Mouse (Mus musculus): Measurements from ENCODE around the gene Clec3b.

Gene Clec3b

GRCm38 (mm10) chr9:123150241-123151020 is at the start of gene Clec3b:
TSS of gene Clec3b (plus strand) at chr9:123150946.
- DNase-seq, result no peak

- DNase-seq, result no peak
Observed at GRCm38 (mm10) chr9:123103425-123103824, 47.3 kb upstream of the Clec3b start.

- no peak for DNase-seq
Observed at GRCm38 (mm10) chr9:123104362-123104761, 46.4 kb upstream of the Clec3b start.

- DNase-seq, result no peak
Observed at GRCm38 (mm10) chr9:123107186-123107585, 43.6 kb upstream of the Clec3b start.

- DNase-seq, result no peak
Observed at GRCm38 (mm10) chr9:123109188-123109587, 41.6 kb upstream of the Clec3b start.

- DNase-seq, result peak; percentile 19
Observed at GRCm38 (mm10) chr9:123111751-123112221, 39.0 kb upstream of the Clec3b start.

- DNase-seq, result peak; percentile 93
Observed at GRCm38 (mm10) chr9:123112805-123113521, 37.8 kb upstream of the Clec3b start, which contains the start of the genes Zdhhc3 and Exosc7. TSS of gene Zdhhc3 (minus strand) at chr9:123113205. TSS of gene Exosc7 (plus strand) at chr9:123113215.

- no peak for DNase-seq
Observed at GRCm38 (mm10) chr9:123113931-123114330, 36.8 kb upstream of the Clec3b start.

GRCm38 (mm10) chr9:123115566-123115965 is 35.2 kb upstream of the Clec3b start:
- DNase-seq, result no peak

GRCm38 (mm10) chr9:123123017-123123416 is 27.7 kb upstream of the Clec3b start:
- DNase-seq, result no peak

- DNase-seq, result peak; percentile 15
Observed at GRCm38 (mm10) chr9:123123571-123124412, 27.0 kb upstream of the Clec3b start.

- DNase-seq, result no peak
Observed at GRCm38 (mm10) chr9:123124413-123124981, 26.2 kb upstream of the Clec3b start.

- no peak for DNase-seq
Observed at GRCm38 (mm10) chr9:123127663-123128062, 23.1 kb upstream of the Clec3b start.

- DNase-seq, result no peak
Observed at GRCm38 (mm10) chr9:123132994-123133393, 17.8 kb upstream of the Clec3b start.

- no peak for DNase-seq
Observed at GRCm38 (mm10) chr9:123136953-123137682, 13.6 kb upstream of the Clec3b start.

GRCm38 (mm10) chr9:123138891-123139474 is 11.8 kb upstream of the Clec3b start:
- no peak for DNase-seq

GRCm38 (mm10) chr9:123139887-123140614 is 10.7 kb upstream of the Clec3b start:
- no peak for DNase-seq

GRCm38 (mm10) chr9:123148430-123148829 is 2.3 kb upstream of the Clec3b start:
- no peak for DNase-seq

- DNase-seq, result peak; percentile 23
Observed at GRCm38 (mm10) chr9:123151561-123151960, 815 bp downstream of the Clec3b start.

GRCm38 (mm10) chr9:123152026-123152425 is 1.3 kb downstream of the Clec3b start:
- peak; percentile 31 for DNase-seq

GRCm38 (mm10) chr9:123153121-123153520 is 2.4 kb downstream of the Clec3b start:
- DNase-seq, result no peak
